Mouse (Mus musculus) right cerebral cortex, postnatal 36 days (tissue): Measurements from ENCODE around the gene Hmcn2.
A peak's percentile ranks its signal among the peaks of the same experiment; 100 is the strongest.

Experiments
- DNase-seq, 2 experiments: peaks; one replicate each; pipeline ENCODE4 v3.0.0; 2022; ENCODE audit warnings: low spot score in 2 of 2, mixed read lengths in 1 of 2

The Hmcn2 gene

DNA sequence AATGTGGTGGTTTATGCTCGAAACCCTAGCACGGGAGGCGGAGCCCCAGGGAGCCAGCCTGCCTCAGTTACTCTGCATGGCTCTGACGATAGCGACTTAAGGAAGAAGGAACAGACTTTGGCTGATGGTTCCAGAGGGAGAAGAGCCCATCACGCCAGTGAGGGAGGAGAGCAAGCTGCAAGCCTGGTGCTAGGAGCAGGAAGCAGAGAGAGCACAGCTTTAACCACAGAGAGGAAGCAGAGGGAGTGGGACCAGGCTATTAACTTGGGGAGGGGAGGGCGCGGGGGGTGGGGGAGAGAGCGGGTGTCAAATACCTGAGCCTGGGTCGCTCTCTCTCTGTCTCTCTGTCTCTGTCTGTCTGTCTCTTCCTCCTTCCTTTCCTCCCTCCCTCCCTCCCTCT lies 102.8 kb downstream of the Hmcn2 start:
- DNase-seq: no peak

DNA sequence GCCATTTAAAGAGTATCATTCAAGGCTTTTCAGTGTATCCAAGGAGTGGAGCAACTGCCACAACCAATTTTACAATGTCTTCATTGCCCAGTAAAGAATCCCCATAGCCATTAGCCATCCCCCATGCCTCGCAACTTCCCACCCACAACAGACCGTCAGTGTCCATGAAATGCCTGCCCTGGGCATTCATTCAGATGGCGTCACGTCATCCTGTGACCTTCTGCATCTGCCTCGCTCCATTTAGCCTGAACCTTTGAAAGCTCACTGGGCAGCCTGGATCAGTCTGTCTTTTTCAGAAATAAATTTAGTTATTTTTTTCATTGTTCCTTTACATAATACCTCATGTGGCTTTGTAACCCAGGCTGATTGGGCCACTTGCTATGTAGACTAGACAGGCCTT lies 103.8 kb downstream of the Hmcn2 start:
- DNase-seq: no peak

DNA sequence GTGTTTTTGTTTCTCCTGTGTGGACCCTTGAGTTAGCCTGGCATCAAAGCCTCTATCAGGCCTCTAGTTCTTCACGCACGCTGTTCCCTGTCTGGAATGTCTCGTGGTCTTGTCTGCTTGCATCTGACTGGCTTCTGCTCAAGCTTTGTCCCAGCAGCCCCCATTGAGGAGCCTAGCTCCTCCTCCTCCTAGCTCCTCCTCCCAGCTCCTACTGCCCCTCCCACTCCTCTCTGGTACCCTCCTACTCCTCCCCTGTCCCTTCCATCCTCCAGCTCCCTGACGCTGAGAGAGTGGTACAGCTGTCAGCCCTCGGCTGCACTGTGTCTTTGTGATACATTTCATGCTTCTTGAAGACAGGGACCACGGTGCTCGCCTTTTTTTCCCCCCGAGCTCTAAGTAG lies 104.4 kb downstream of the Hmcn2 start:
- no peak for DNase-seq

DNA sequence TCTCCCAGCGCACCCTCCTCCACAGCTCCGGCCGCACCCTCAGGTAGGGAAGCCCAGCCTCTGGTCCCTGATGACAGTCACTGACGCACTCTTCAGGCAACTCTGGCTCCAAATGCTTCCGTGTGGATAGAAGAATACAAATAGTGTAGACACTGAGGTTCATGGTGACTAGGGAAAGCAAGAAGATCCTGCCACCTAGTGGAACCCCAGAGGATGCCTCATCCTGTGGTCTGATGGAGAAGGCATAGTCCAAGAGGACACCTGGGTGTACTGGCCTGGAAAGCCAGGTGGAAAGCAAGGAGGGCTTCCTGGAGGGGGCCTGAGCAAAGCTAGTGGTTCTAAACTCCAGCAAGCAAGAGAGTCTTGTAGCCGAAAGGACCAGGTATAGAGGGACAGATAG lies 106.7 kb downstream of the Hmcn2 start:
- DNase-seq: no peak

DNA sequence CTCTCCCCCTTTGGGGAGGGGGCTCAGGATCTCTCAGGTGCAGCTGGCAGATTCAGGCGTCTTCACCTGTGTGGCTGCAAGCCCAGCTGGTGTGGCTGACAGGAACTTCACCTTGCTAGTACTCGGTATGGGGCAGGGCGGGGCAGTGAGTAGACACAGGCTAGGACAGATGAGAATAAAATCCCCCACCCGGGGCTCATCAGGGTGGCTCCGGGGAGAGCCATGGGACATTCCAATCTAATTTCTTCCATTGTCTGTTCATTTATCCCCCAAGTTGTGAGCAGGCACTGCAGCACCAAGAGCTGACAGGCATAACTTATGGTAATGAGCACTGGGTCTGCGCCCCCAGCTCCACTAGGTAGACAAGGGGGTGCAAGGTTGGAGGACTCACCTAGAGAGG lies 108.4 kb downstream of the Hmcn2 start:
- DNase-seq: no peak

DNA sequence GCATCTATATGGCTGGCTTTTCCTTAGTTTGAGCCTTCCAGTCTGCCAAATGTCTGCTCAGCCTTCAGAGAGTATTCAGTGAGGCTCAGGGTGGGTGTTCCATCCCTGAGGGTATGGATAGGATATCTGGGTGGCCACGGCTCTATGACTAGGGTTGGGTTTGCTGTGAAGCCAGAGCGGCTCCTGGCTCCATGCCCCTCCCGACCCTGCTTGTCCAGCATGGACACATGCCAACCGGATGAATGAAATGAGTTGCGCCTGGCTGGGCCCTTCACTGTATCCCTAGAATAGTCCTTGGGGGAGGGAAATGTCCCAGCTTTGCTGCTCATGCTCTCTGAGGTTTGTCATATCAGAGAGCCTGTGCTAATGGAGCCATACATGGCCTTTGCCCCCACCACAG lies 117.3 kb downstream of the Hmcn2 start:
- no peak for DNase-seq

DNA sequence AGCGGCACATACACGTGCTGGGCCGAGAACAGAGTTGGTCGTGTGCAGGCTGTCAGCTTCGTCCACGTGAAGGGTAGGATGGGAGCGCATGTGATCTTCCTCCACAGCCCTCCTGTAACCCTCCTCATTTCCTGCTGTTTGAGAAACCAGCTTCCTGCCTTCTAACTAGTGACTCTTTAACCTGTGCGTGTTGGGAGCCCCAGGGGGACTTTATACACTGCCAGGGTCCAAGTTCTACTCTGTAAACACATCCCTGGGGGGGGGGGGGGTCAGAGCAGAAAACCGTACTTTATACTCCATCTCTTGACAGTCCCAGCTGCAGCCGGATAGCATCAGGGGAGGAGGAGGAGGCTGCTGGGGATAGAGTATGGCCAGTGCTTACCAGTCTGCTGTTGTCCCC lies 120.5 kb downstream of the Hmcn2 start:
- DNase-seq: no peak

DNA sequence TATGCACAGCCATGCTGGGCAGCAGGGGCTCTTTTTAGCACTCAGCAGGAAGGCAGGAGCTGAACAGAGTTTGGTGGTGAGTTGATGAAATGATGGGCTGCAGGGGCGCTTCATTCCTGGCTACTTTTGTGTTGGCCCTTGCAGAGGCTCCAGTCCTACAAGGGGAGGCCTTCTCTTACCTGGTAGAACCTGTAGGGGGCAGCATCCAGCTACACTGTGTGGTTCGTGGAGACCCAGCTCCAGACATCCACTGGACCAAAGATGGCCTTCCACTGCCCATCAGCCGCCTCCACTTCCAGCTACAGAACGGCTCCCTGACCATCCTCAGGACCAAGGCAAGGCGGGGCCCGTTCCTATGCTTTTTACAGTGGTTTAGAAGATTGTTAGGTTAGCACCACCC lies 121.4 kb downstream of the Hmcn2 start:
- no peak for DNase-seq

DNA sequence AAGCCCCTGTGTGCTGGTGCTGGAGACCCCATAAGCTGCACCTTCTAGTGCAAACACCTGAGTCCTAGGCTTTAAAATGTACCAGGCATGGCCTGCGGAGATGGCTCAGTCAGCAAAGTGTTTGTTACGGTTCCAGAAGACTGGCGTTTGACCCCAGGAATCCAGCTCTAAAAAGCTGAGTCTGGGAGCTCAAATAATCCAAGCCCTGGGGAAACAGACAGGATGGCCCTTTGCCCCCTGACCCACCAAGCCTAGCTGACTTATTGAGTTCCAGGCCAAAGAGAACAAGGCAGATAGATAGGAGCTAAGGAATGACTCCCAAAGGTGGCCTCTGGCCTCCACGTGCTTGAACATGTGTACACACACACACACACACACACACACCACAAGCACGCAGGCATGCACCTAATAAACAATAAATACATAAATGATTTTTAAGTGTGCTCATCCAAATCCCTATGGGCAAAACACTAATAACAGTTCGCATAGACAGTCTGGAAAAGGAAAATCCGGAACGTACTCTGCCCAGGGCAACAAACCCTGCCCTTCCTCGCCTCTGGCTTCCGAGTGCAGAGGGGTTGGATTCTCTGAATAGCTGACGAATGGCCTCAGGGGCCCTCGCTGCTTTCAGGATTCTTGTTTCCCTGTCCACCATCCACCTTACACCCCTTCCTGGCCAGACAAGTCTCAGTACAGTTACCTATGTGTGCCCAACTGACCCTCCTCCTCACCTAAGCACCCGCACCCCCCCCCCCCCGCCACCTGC lies 123.4 kb downstream of the Hmcn2 start:
- no peak for DNase-seq

DNA sequence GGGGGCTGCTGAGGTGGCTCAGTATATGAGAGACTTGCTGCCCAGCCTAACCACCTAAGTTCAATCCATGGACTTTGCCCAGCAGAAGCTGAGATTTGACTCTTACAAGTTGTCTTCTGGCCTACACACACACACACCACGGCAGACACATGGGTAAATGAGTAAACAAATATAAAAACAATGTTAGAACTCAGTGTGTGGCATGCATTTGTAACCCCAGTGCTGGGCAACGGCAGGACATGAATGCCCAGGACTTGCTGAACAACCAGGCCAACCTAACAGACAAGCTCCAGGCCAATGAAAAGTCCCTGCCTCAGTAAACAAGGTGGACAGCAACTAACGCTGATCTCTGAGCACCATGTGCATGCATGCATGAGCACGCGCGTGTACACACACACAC lies 125.4 kb downstream of the Hmcn2 start:
- DNase-seq: no peak

DNA sequence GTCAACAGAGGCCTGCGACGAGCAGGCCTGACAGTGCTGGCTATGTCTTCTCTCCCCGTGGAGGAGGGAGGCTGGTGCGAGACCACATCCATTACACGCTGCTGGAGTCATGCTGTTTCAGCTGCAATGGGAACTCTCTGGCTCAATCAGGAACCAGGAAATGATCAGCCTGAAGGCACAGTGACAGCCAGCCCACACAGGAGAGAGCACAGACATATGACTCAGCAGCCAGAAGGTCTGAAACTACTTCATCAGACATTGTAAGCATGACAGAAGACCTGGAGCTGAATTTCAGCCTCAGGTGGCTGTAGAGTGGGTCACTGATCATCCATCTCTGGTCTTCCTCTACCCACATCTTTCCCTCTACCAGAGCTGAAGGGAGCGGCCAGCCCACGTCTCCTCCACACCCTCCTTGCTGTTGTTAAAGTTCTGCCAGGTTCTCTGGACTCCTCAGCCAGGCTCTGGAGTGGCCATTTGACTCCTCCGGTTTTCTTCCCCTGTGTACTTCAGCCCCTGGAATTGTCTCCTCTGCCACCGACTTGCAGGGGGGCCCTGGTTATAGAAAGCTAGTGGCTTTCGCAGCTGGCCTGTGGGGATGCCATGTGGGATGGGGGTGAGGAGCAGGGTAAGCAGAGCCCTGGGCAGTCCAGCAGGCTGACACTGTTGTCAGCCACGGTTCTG lies 128.4 kb downstream of the Hmcn2 start:
- DNase-seq: peak; percentile 53 to 60

DNA sequence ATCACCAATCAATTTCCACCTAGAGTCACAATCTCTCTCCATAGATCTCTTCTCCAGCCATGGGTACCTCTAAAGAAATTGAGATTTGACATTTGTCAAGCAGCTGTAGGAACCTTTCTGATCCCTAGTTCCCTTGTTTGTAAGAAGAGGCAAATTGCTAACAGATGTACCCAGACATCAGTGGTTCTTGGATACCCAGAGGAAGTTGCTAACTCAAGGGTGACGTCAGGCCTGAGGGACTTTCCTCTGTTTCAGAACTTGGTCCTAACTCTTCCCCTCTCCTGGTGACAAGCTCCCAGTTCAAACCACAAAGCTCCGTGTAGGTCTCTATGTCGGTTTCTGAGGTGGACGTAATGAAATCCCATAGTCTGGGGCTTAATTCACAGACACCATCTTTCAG lies 131.8 kb downstream of the Hmcn2 start:
- no peak for DNase-seq

DNA sequence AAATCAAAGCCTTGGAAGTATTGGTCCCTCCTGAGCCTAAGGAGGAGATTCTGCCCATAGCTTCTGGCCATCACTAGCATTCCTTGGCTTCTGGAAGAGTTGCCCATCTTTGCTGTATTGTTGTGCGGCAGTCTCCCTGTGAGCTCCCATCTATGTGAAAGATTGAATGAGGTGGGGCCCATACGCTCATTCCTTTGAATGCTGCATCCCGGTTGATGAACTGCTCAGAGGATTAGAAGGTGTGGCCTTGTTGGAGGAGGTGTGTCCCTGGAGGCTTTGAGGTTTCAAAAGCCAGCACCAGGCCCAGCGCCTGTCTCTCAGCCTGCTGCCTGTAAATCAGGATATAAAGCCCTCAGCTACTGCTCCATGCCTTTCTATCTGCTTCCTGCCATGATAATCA lies 132.2 kb downstream of the Hmcn2 start:
- no peak for DNase-seq

DNA sequence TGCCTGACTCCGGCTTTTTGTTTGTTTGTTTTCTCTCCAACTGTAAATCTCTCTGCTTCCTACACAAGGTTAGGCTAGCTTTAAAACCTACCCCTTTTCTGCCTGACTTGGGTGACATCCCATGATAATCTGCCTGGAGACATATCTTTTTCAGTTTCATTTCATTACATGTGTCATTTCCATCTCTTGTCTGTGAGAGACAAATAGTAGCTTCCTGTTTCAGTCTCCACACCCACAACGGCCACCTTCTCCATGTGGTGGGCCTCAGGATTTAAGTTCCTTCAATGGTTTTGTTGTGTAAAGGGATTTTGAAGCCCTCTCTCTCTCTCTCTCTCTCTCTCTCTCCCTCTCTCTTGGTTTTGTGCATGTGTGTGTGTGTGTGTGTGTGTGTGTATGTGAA lies 133.3 kb downstream of the Hmcn2 start:
- no peak for DNase-seq

DNA sequence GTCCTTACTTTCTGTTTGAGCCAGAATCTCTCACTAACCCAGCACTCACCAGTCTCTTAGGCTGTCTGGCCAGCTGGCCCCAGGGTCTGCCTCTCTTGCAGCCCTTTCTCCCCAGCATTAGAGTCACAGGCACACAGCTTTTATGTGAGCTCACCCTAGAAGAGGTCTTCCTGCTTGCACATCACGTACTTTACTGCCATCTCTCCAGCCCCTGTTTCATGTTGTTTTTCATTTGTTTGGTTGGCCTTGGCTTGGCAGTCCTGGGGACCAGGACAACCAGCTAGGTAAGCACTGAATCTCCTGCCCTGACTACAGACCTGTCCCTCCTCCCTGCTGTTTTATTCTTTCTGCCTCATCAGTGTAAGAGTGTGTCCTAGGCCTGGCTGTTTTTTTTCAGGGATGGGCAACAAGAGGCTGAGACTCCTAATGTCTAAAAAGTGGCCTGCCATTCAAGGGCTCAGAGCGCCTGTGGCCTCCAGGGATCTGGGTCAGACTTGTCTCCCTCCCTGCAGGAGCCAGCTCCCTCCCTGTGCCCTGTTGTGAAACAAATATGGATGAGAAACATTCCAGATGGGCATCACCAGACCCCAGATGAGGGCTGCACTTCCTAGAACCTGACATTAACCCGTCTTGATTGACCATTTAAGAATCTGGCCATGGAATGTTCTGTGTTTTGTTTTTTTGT lies 134.7 kb downstream of the Hmcn2 start:
- DNase-seq: no peak

DNA sequence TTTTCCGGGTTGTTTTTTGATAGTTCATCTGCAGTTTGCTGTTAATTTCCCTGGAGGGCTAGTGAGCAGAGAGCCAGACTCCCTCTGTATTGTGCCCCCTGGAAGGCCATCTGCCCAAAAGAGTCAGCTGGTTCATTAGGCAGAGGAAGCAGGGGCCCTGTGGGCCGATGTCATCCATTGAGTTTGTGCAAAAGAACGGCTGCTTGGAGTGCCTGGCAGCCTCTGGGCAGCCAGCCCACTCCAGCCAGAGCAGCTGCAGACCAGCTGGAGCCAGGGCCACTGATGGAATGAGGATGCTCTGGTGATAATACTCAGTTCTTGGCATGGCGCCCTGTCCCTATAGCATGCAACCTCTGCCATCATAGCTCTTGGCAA lies 135.2 kb downstream of the Hmcn2 start:
- DNase-seq: peak; percentile 49 to 50

DNA sequence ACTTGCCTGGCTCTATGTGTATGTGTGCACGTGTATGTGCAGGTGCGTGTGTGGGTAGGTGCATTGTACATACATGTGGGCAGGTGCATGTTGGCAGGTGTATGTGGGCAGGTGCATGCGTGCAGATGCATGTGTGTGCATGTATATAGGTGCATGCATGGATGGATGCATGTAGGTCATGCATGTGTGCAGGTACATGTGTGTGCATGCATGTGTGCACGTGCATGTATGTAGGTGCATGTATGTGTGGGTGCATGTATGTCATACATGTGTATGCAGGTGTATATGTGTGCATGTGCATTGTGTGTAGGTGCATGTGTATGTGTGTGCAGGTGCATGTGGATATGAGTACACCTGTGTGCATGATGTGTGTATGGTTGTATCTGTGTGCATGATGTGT lies 135.7 kb downstream of the Hmcn2 start:
- no peak for DNase-seq

DNA sequence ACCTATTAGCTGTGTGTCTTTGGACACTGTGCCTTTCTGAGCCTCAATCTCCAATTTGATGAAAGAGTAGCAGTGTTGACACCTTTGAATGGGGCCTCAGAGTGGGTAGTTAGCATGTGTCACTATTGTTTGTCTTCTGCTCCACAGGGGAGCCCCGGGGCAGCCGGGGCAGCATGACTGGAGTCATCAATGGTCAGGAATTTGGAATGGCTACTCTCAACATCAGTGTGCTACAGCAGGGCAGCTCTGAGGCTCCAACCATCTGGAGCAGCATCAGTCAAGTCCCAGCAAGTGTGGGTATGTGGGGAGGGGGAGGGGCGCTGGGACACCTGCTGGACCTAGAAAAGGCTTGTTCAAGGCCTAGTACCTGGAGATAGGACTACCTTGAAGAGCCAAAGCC lies 136.4 kb downstream of the Hmcn2 start:
- DNase-seq: no peak

DNA sequence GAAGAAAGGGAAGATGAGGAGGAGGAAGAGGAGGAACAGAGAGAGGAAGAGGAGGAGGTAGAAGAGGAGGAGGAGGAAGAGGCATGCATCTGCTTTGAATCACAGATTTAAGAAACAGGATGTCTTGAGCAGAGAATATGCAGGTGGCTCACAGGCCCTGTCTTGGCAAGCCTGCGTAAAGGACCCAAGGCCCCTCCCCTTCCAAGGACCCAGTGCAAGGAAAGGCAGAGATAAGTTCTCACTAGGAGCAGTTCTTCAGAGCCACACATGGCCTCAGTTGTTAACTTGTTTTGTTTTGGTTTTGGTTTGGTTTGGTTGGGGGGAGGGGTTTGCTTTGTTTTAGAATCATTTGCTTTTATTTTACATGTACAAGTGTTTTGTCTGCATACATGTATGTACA lies 137.3 kb downstream of the Hmcn2 start:
- DNase-seq: no peak

DNA sequence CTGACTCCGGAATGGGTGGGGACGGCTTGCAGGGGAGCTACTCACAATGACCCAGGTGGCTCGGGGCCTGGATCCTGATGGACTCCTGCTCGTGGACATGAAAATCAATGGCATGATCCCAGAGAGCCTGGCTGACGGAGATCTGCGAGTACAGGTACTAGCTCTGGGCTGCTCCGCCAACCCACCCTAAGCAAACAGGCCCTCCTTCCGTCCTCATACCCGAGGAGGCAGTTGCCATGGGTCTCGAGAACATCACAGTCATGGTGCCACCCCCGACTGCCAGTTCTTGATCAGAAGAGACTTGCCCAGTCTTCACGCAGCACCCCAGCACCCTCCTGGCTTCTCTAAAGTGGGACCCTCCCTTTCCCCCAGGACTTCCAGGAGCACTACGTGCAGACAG lies 138.8 kb downstream of the Hmcn2 start:
- no peak for DNase-seq

DNA sequence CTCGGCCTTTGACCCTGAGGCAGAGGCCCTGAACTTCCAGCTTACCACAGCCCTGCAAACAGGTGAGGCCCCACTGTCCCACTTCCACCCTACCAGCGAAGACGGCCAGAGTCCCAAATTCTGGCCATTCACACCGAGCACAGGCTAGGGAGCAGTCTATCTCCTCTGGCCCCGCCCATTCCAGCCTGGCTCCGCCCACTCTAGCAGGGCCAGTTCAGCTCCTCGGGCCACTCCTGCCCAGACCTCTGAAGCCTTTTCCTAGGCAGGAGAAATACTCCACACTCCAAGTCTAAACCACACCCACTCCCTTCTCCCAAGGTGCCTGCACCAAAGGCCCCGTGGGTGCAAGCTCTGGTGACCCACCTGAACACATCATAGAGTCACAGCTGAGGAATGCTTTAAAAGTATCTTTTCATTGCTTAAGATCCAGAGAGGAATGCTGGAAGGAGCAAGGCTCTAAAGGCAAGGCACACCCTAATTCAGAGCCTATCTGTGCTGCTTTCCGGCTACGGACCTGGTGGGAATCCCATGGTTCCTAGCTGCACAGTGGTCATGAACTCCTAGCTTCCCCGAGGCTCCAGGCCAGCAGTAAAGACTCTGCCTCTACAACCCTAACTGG lies 139.5 kb downstream of the Hmcn2 start:
- no peak for DNase-seq

DNA sequence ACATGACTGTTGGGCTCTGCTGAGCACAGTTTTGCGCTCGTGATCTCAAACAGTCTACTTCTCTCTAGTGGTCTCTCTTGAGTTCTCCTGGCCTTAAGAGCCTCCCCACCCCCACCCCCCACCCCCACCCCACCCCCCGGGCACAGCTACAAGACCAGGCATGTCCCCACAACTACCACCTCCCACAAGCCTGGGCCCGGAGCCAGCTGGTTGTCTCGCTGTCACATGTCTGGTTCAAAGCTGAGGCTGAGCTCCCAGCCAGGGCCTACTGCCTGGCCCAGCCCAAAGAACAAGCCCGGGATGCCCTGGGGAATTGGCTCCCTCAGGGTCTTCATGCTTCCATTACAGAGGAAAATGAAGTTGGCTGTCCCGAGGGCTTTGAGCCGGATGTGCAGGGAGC lies 140.1 kb downstream of the Hmcn2 start:
- DNase-seq: no peak

DNA sequence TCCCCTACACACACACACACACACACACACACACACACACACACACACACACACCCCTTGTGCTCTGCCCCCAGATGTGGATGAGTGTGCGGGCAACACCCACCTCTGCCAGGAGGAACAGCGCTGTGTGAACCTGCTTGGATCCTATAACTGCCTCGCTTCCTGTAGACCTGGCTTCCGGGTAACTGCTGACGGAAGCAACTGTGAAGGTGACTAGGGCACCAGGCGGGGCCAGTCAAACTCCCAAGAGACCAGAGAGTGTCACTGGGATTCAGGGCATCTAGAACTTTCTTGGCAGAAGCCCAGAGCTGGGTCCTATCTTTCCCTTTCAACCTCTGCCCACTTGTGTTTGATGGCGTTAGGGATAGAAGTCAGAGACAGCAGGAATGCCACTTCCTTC lies 141.2 kb downstream of the Hmcn2 start:
- DNase-seq: no peak
